Mouse (Mus musculus) CH12.LX (cell line): ENCODE measurements at regions not wholly inside any gene's neighbourhood (a gene's known extent, or its start where the extent isn't known, plus 50 kb on each side); places are given as distances from the start of the nearest gene placed in this dataset.

Source experiments
- DNase-seq: peaks from one replicate; pipeline ENCODE4 v3.0.0-alpha.2; 2013; ENCODE audit errors: extremely low read depth
- H3K27ac ChIP-seq: 2 replicates; pipeline ENCODE4 v1.5.1; 2012; ENCODE audit warnings: low read depth, mild to moderate bottlenecking, control low read depth, moderate library complexity; ENCODE audit not compliant: insufficient read depth
- H3K27me3 ChIP-seq: replicated peaks from 2 replicates; pipeline ENCODE3; 2012; ENCODE audit warnings: inconsistent platforms
- H3K36me3 ChIP-seq, 2 experiments: replicated peaks in 1 of 2; 2 replicates each; pipeline versions ENCODE3 to v1.6.1; 2012; ENCODE audit warnings: inconsistent platforms in 1 of 2, low read length in 1 of 2, mild to moderate bottlenecking in 1 of 2, mixed read lengths in 1 of 2, moderate library complexity in 1 of 2; ENCODE audit not compliant: control insufficient read depth in 1 of 2, insufficient read depth in 1 of 2
- H3K4me1 ChIP-seq, 2 experiments: 2 replicates each; pipeline ENCODE4 v1.6.1; 2012; ENCODE audit warnings: inconsistent platforms in 1 of 2, moderate library complexity in 1 of 2; ENCODE audit not compliant: insufficient read depth in 2 of 2, control insufficient read depth in 1 of 2
- H3K4me2 ChIP-seq: 2 replicates; pipeline ENCODE4 v1.6.1; 2012; ENCODE audit warnings: low read depth, mild to moderate bottlenecking, control low read depth; ENCODE audit not compliant: poor library complexity, insufficient read depth, severe bottlenecking
- H3K4me3 ChIP-seq, 3 experiments: fragments of 150-350 bp in 1 of 3; sonication (generic) in 1 of 3; replicated peaks in 1 of 3; 2 replicates each; pipeline versions ENCODE3 to v1.5.1; 2011 to 2012; ENCODE audit warnings: low read depth in 2 of 3, low read length in 2 of 3, mild to moderate bottlenecking in 2 of 3, moderate library complexity in 2 of 3, control low read depth in 1 of 3, improper control_type of control experiment in 1 of 3, inconsistent platforms in 1 of 3, mixed read lengths in 1 of 3; ENCODE audit not compliant: poor library complexity in 1 of 3
- H3K79me2 ChIP-seq: replicated peaks from 2 replicates; pipeline ENCODE4 v1.6.1; 2012; ENCODE audit warnings: mild to moderate bottlenecking, moderate library complexity; ENCODE audit not compliant: control insufficient read depth, poor library complexity, insufficient read depth, severe bottlenecking; ENCODE audit errors: extremely low read depth
- H3K9ac ChIP-seq: 2 replicates; pipeline ENCODE4 v1.6.1; 2012; ENCODE audit warnings: low read depth, mild to moderate bottlenecking, control low read depth, moderate library complexity; ENCODE audit not compliant: insufficient read depth
- H3K9me3 ChIP-seq: replicated peaks from 2 replicates; pipeline ENCODE3; 2012; ENCODE audit warnings: low read length, inconsistent platforms, mixed read lengths
- CHD1 ChIP-seq: IDR thresholded peaks from 2 replicates; pipeline ENCODE4 v1.6.1; 2012; ENCODE audit warnings: low read depth, low read length, improper control_type of control experiment, inconsistent platforms
- E2F4 ChIP-seq: IDR thresholded peaks from 2 replicates; pipeline ENCODE4 v1.6.1; 2011; ENCODE audit warnings: low read depth, low read length, improper control_type of control experiment; ENCODE audit not compliant: insufficient replicate concordance
- ELF1 ChIP-seq: IDR thresholded peaks from 2 replicates; pipeline ENCODE4 v1.6.1; 2014; ENCODE audit warnings: low read depth, mild to moderate bottlenecking, inconsistent platforms, low read length, improper control_type of control experiment
- EP300 ChIP-seq: IDR thresholded peaks from 2 replicates; pipeline ENCODE4 v1.6.1; 2011; ENCODE audit warnings: low read length, improper control_type of control experiment
- ETS1 ChIP-seq: conservative IDR thresholded peaks from 2 replicates; pipeline ENCODE4 v1.6.1; 2012; ENCODE audit warnings: low read depth, mild to moderate bottlenecking, inconsistent platforms, low read length, improper control_type of control experiment, moderate library complexity
- HCFC1 ChIP-seq: IDR thresholded peaks from 2 replicates; pipeline ENCODE4 v1.6.1; 2012; ENCODE audit warnings: low read depth, mild to moderate bottlenecking, inconsistent platforms, low read length, improper control_type of control experiment
- IRF4 ChIP-seq: IDR thresholded peaks from 2 replicates; pipeline ENCODE4 v1.6.1; 2014; ENCODE audit warnings: low read depth, mild to moderate bottlenecking, inconsistent platforms, low read length, improper control_type of control experiment
- JUN ChIP-seq: IDR thresholded peaks from 2 replicates; pipeline ENCODE4 v1.6.1; 2011; ENCODE audit warnings: low read depth, mild to moderate bottlenecking, low read length, improper control_type of control experiment, moderate library complexity; ENCODE audit not compliant: insufficient read depth
- JUND ChIP-seq: conservative IDR thresholded peaks from 2 replicates; pipeline ENCODE4 v1.6.1; 2011; ENCODE audit warnings: low read depth, low read length, improper control_type of control experiment
- KAT2A ChIP-seq: IDR thresholded peaks from 2 replicates; pipeline ENCODE4 v1.6.1; 2012; ENCODE audit warnings: low read length, improper control_type of control experiment, inconsistent platforms; ENCODE audit not compliant: insufficient replicate concordance
- MAX ChIP-seq: IDR thresholded peaks from 2 replicates; pipeline ENCODE4 v1.6.1; 2011; ENCODE audit warnings: low read length, improper control_type of control experiment
- MEF2A ChIP-seq: IDR thresholded peaks from 2 replicates; pipeline ENCODE4 v1.6.1; 2014; ENCODE audit warnings: low read depth, mild to moderate bottlenecking, inconsistent platforms, low read length, improper control_type of control experiment, borderline replicate concordance
- MXI1 ChIP-seq: IDR thresholded peaks from 2 replicates; pipeline ENCODE4 v1.6.1; 2011; ENCODE audit warnings: mild to moderate bottlenecking, low read depth, low read length, improper control_type of control experiment
- MYC ChIP-seq: IDR thresholded peaks from 2 replicates; pipeline ENCODE4 v1.6.1; 2011; ENCODE audit warnings: low read depth, mild to moderate bottlenecking, improper control_type of control experiment, low read length
- NRF1 ChIP-seq: IDR thresholded peaks from 2 replicates; pipeline ENCODE4 v1.6.1; 2014; ENCODE audit warnings: low read depth, mild to moderate bottlenecking, inconsistent platforms, low read length, improper control_type of control experiment, moderate library complexity
- PAX5 ChIP-seq: IDR thresholded peaks from 2 replicates; pipeline ENCODE4 v1.6.1; 2012; ENCODE audit warnings: low read length, inconsistent platforms, mixed read lengths
- POLR2A ChIP-seq: IDR thresholded peaks from 2 replicates; pipeline ENCODE4 v1.6.1; 2011; ENCODE audit warnings: low read depth, mild to moderate bottlenecking, improper control_type of control experiment, low read length
- RAD21 ChIP-seq: IDR thresholded peaks from 2 replicates; pipeline ENCODE4 v1.6.1; 2011; ENCODE audit warnings: low read depth, mild to moderate bottlenecking, low read length, improper control_type of control experiment, moderate library complexity
- RCOR1 ChIP-seq: conservative IDR thresholded peaks from 2 replicates; pipeline ENCODE4 v1.6.1; 2012; ENCODE audit warnings: low read depth, mild to moderate bottlenecking, inconsistent platforms, low read length, improper control_type of control experiment
- SMC3 ChIP-seq: IDR thresholded peaks from 2 replicates; pipeline ENCODE4 v1.6.1; 2011; ENCODE audit warnings: low read depth, low read length, improper control_type of control experiment
- TCF12 ChIP-seq: IDR thresholded peaks from 2 replicates; pipeline ENCODE4 v1.6.1; 2014; ENCODE audit warnings: low read depth, mild to moderate bottlenecking, inconsistent platforms, low read length, improper control_type of control experiment
- UBTF ChIP-seq: IDR thresholded peaks from 2 replicates; pipeline ENCODE4 v1.6.1; 2012; ENCODE audit warnings: low read depth, mild to moderate bottlenecking, inconsistent platforms, low read length, improper control_type of control experiment, moderate library complexity
- USF2 ChIP-seq: conservative IDR thresholded peaks from 2 replicates; pipeline ENCODE4 v1.6.1; 2011; ENCODE audit warnings: low read depth, low read length, improper control_type of control experiment
- ZC3H11A ChIP-seq: IDR thresholded peaks from 2 replicates; pipeline ENCODE4 v1.6.1; 2012; ENCODE audit warnings: low read depth, mild to moderate bottlenecking, inconsistent platforms, low read length, improper control_type of control experiment
- dilution Hi-C: fragments of 300-500 bp; cut with MboI; formaldehyde crosslinking; loops from 2 replicates; pipeline ENCODE4 v1.14.3; 2020; ENCODE audit warnings: low sequenced_read_pairs; ENCODE audit not compliant: extremely low pct_unique_long_range_greater_than_20kb, extremely low pct_ligation_motif_present
- in situ Hi-C: fragments of 300-500 bp; cut with MboI; formaldehyde crosslinking; loops from 3 replicates; pipeline ENCODE4 v1.14.3; 2019; ENCODE audit warnings: low sequenced_read_pairs, low pct_ligation_motif_present, low pct_unique_long_range_greater_than_20kb, mixed read lengths

- Histone ChIP-seq H3K27me3 (peaks cover 90% of the 10 kb centered on the region), H3K9me3 (no peaks in the 10 kb centered on the region), H3K79me2 (no peaks in the 10 kb centered on the region), H3K4me2 (no peak overlapping the region), H3K4me3 (no peak overlapping the region), H3K36me3 (no peaks in the 10 kb centered on the region), H3K4me1 (no peaks in the 10 kb centered on the region), H3K27ac (no peak overlapping the region), H3K9ac (no peak overlapping the region)
- in situ Hi-C loops: no loop called here
- no peak for DNase-seq
- TF ChIP-seq ETS1 (no peak), MXI1 (no peak), RAD21 (no peak), CHD1 (no peak), JUND (no peak), E2F4 (no peak)
- dilution Hi-C loops: no loop called here
These were observed 56.7 kb upstream of the Col5a1 start for GRCm38 (mm10) chr2:27829551-27829950.

GRCm38 (mm10) chr2:27834971-27835370 lies 51.3 kb upstream of the Col5a1 start:
- dilution Hi-C loops: no loop called here
- no peak for TF ChIP-seq UBTF
- no peak for TF ChIP-seq MEF2A
- Histone ChIP-seq H3K36me3 (no peaks in the 10 kb centered on the region), H3K27ac (no peak overlapping the region), H3K79me2 (no peaks in the 10 kb centered on the region), H3K4me3 (no peak overlapping the region), H3K4me2 (no peak overlapping the region), H3K27me3 (peaks cover 93% of the 10 kb centered on the region), H3K4me1 (no peaks in the 10 kb centered on the region), H3K9me3 (no peaks in the 10 kb centered on the region), H3K9ac (no peak overlapping the region)
- no peak for DNase-seq
- in situ Hi-C loops: no loop called here

DNA sequence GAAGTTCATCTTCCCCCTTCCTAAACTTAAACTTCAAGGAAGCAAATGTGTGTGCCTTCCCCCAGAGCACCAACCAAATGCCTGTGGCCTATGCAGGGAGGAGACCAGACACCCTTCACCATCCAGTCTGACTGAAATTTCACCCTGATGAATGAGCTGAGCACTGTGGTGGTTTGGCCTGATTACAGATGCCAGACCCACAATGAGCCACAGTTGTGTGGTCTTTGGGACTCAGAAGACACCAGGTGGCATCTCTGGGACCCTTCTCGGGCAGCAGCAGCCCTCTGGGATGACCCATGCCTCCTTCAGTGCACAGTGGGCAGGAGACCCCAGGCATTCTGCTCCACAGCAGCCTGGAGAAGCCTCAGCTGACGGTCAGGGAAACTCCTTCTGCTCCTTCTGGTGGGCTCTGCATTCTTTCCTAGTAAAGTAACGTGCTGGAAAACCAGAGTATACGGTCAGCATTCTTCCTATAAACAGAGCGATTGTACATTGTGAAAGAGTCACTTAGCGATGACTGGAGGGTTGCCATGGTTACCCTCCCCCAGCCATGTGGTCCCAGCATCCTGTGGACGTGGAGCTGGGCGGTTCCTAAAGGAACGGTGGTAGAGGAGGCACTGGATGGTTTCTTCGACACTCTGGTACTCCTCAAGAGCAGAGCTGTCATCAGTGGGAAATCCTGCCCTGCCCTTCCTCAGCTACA lies 50.3 kb upstream of the Col5a1 start:
- H3K4me1 ChIP-seq: no peaks in the 10 kb centered on the region
- DNase-seq: no peak
- in situ Hi-C loops (no loop called here), dilution Hi-C loops (no loop called here)
- no peak overlapping the region for H3K27ac ChIP-seq
- H3K79me2 ChIP-seq: no peaks in the 10 kb centered on the region
- no peaks in the 10 kb centered on the region for H3K36me3 ChIP-seq
- H3K9me3 ChIP-seq: no peaks in the 10 kb centered on the region
- no peak overlapping the region for H3K4me3 ChIP-seq
- TF ChIP-seq JUN (no peak), NRF1 (no peak), USF2 (no peak), PAX5 (no peak), HCFC1 (no peak), MYC (no peak), EP300 (no peak), MAX (no peak), IRF4 (no peak), MEF2A (no peak), POLR2A (no peak), JUND (no peak), RAD21 (no peak), TCF12 (no peak), ZC3H11A (no peak), RCOR1 (no peak), ELF1 (no peak), SMC3 (no peak), KAT2A (no peak)
- H3K4me2 ChIP-seq: no peak overlapping the region
- H3K9ac ChIP-seq: no peak overlapping the region
- H3K27me3 ChIP-seq: peaks cover 92% of the 10 kb centered on the region
